Mouse (Mus musculus) CH12F3 (cell line): ENCODE measurements around the gene Tex48.

Experiments used
- in situ Hi-C: fragments of 300-500 bp; cut with MboI; formaldehyde crosslinking; loops from 2 replicates; pipeline ENCODE4 v1.14.3; 2020; ENCODE audit warnings: low sequenced_read_pairs

Gene Tex48

DNA sequence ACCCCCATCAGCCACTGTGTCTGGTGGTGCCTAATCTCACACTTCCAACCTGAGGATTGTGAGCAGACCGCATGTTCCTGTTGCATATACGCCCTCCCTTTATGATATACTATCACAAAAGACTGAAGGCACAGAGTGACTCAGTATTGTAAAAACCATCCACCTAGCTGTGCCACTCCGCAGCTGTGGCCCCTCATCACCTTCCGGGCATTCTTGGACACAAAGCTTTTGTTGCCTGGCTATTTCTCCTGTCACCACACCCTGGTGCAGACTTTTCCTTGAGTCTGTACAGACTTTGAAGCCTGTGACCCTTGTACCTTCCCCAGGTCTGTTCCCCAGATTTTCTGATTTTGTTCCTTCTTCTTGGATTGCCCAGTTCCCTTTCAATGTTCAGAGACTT is 26.2 kb downstream of the Tex48 start:
- in situ Hi-C loops: no loop called here

GRCm38 (mm10) chr4:63595259-63595658 is 27.0 kb downstream of the Tex48 start:
- in situ Hi-C loops: no loop called here

GRCm38 (mm10) chr4:63594459-63595110 is 27.6 kb downstream of the Tex48 start:
- in situ Hi-C loops: no loop called here

GRCm38 (mm10) chr4:63590538-63590937 is 31.7 kb downstream of the Tex48 start:
- in situ Hi-C loops: no loop called here

GRCm38 (mm10) chr4:63589987-63590386 is 32.2 kb downstream of the Tex48 start:
- in situ Hi-C loops: no loop called here

- in situ Hi-C loops: no loop called here
Observed at GRCm38 (mm10) chr4:63586240-63586639, 36.0 kb downstream of the Tex48 start.

DNA sequence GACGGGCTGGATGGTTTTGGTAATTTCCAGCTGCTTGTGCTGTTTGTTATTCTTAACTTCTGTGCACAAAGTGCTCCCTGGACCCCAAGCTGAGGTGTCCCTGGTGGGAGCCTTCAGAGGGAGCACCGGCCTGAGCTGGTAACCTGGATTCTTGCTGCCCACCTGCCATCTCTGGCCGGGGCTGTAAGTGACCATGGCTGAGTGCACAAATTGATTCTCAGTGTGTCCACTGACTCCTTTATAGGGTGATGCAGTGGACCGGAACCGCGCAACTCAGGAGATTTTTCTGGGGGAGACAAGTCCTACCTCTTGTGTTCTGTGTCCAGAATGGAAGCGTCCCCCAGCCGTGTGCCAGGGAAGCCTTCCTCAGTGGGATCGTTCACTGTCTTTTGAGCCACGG is 37.0 kb downstream of the Tex48 start:
- in situ Hi-C loops: no loop called here

GRCm38 (mm10) chr4:63582580-63582979 is 39.6 kb downstream of the Tex48 start:
- in situ Hi-C loops: no loop called here

GRCm38 (mm10) chr4:63580078-63580477 is 42.1 kb downstream of the Tex48 start:
- in situ Hi-C loops: no loop called here

DNA sequence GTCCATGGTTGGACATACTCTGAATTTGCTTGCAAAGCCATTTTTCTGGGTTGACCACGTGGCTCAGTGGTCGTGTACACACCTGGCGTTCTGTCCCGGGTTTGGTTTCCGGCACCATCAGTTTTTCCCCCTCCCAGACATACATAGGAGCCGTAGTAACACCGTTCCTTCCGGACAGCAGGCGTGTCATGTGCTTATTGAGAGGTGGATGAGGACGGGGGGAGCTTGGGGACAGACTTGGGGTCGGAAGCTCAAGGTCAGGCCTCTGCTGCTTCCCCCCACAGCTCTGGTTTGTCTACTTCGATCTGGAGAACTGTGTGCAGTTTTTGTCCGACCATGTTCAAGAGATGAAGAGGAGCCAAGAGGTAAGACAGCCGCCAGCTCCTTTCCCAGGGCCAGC is 42.6 kb downstream of the Tex48 start:
- in situ Hi-C loops: no loop called here

DNA sequence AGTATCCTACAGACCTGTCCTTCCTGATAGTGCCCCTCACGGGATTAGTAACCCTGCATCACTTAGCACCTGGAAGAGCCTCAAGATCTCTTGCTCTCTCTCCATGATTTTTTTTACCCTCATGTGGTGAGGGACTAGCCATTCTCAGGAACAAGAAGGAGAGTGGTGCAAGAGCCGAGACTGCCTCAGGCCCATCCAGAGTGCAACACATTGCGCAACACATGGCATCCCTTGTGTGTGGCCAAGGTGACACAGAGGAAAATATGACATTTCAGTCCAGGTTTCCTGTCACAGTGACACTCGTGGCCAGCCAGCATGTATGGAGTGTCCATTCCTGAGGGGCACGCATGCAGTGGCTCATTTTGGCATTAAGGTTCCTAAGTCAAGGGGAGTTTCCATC is 49.6 kb downstream of the Tex48 start:
- in situ Hi-C loops: no loop called here

DNA sequence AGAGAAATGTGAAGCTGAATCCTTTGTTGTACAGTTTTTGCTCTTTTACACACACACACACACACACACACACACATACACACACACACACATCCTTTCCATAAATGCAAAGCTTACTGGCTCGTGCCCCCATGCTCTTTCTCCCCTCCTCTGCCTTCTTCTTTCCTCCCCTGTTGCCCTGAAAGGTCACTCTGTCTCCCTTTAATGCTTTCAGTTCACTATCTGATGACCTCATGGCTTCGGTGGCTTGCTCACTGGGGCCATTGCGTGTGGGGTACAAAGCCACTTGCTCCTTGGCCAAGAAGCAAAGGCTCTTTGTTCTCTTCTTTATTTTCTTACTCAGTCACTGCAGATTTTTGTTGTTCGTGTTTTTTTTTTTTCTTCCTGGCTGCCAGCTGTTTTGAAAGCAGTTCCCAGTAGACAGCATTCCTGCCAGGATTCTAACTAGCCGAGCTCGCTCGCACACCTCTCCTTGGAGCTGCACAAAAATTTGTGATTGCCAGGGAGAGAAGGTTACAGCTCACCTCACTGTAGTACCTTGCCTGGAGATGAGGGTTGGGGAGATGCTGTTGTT is 51.9 kb downstream of the Tex48 start:
- in situ Hi-C loops: no loop called here

- in situ Hi-C loops: loop anchor here (10.0 kb wide), 1 partner anchor 145 kb away; no protein-coding TSS in a partner anchor
Observed at GRCm38 (mm10) chr4:63569322-63569721, 52.9 kb downstream of the Tex48 start.

- in situ Hi-C loops: loop anchor here (10.0 kb wide), 1 partner anchor 143 kb away; no protein-coding TSS in a partner anchor
Observed at GRCm38 (mm10) chr4:63567712-63568390, 54.4 kb downstream of the Tex48 start.

GRCm38 (mm10) chr4:63562742-63563141 is 59.5 kb downstream of the Tex48 start:
- in situ Hi-C loops: loop anchor here (10.0 kb wide), 1 partner anchor 138 kb away; no protein-coding TSS in a partner anchor

GRCm38 (mm10) chr4:63561861-63562675 is 60.2 kb downstream of the Tex48 start:
- in situ Hi-C loops: loop anchor here (10.0 kb wide), 1 partner anchor 137 kb away; no protein-coding TSS in a partner anchor

- in situ Hi-C loops: loop anchor here (10.0 kb wide), 1 partner anchor 135 kb away; no protein-coding TSS in a partner anchor
Observed at GRCm38 (mm10) chr4:63560079-63560478, 62.1 kb downstream of the Tex48 start.

GRCm38 (mm10) chr4:63559127-63559697 is 63.0 kb downstream of the Tex48 start:
- in situ Hi-C loops: no loop called here

- in situ Hi-C loops: no loop called here
Observed at GRCm38 (mm10) chr4:63558407-63559081, 63.7 kb downstream of the Tex48 start, which contains the start of gene Tmem268. Gene Tmem268, plus strand, starts transcription at chr4:63558781.
